Mouse (Mus musculus) liver, embryonic 14.5 days (tissue): ENCODE measurements at regions not wholly inside any gene's neighbourhood (a gene's known extent, or its start where the extent isn't known, plus 50 kb on each side); places are given as distances from the start of the nearest gene placed in this dataset.

Source experiments
- ATAC-seq: fragments of 200-750 bp; cut with Nextera tagmentation; 2 replicates; pipeline ENCODE4 v1.8.0; 2017; ENCODE audit warnings: moderate number of reproducible peaks, mild to moderate bottlenecking, moderate library complexity; ENCODE audit not compliant: insufficient read depth
- DNase-seq, 3 experiments: peaks; one replicate each; pipeline ENCODE4 v3.0.0-alpha.2; 2012 to 2013; ENCODE audit warnings: low read depth in 3 of 3, low spot score in 3 of 3
- H3K27ac ChIP-seq: fragments of 300-500 bp; sonication (generic); 2 replicates; pipeline ENCODE4 v1.5.1; 2014; ENCODE audit warnings: moderate library complexity, mild to moderate bottlenecking, control low read depth, inconsistent platforms
- H3K27me3 ChIP-seq: fragments of 300-500 bp; sonication (generic); 2 replicates; pipeline ENCODE4 v1.6.1; 2014; ENCODE audit warnings: mild to moderate bottlenecking, low read length, moderate library complexity; ENCODE audit not compliant: control insufficient read depth, insufficient read depth
- H3K36me3 ChIP-seq: fragments of 300-500 bp; sonication (generic); replicated peaks from 2 replicates; pipeline ENCODE4 v1.6.1; 2014; ENCODE audit warnings: low read depth; ENCODE audit not compliant: control insufficient read depth, insufficient read depth
- H3K4me1 ChIP-seq, 2 experiments: fragments of 200-500 bp in 1 of 2; fragments of 300-500 bp in 1 of 2; sonication (generic) in 1 of 2; replicated peaks; 2 replicates each; pipeline ENCODE4 v1.6.1; 2012 to 2014; ENCODE audit warnings: antibody characterized with exemption in 1 of 2, inconsistent platforms in 1 of 2, low read length in 1 of 2; ENCODE audit not compliant: control insufficient read depth in 2 of 2, insufficient read depth in 2 of 2
- H3K4me2 ChIP-seq: fragments of 300-500 bp; sonication (generic); 2 replicates; pipeline ENCODE4 v1.6.1; 2014; ENCODE audit warnings: low read depth, mild to moderate bottlenecking, control low read depth, moderate library complexity
- H3K4me3 ChIP-seq, 2 experiments: fragments of 200-500 bp in 1 of 2; fragments of 300-500 bp in 1 of 2; sonication (generic) in 1 of 2; 2 replicates each; pipeline ENCODE4 v1.5.1; 2012 to 2014; ENCODE audit warnings: low read depth in 2 of 2, low read length in 2 of 2, mild to moderate bottlenecking in 2 of 2, control low read depth in 1 of 2, inconsistent platforms in 1 of 2, moderate library complexity in 1 of 2; ENCODE audit not compliant: insufficient read depth in 1 of 2
- H3K9ac ChIP-seq: fragments of 300-500 bp; sonication (generic); replicated peaks from 2 replicates; pipeline ENCODE4 v1.6.1; 2014; ENCODE audit warnings: mild to moderate bottlenecking, control low read depth, moderate library complexity
- H3K9me3 ChIP-seq: fragments of 300-500 bp; sonication (generic); 2 replicates; pipeline ENCODE4 v1.6.1; 2016; ENCODE audit warnings: low read length, mixed read lengths; ENCODE audit not compliant: control insufficient read depth
- CTCF ChIP-seq: IDR thresholded peaks from 2 replicates; pipeline ENCODE4 v1.5.1; 2016; ENCODE audit warnings: antibody characterized with exemption, low read depth, control low read depth
- EP300 ChIP-seq: IDR thresholded peaks from 2 replicates; pipeline ENCODE4 v1.6.1; 2016; ENCODE audit warnings: antibody characterized with exemption, low read depth
- WGBS: fragments of 180-500 bp; shearing (Covaris S2); extraction: QIAGEN DNeasy Blood & Tissue Kit; methylation state at CpG from one replicate; pipeline ENCODE4 v1.1.7; 2014; ENCODE audit not compliant: insufficient replicate concordance; 5-methylcytosine and 5-hydroxymethylcytosine counted together

DNA sequence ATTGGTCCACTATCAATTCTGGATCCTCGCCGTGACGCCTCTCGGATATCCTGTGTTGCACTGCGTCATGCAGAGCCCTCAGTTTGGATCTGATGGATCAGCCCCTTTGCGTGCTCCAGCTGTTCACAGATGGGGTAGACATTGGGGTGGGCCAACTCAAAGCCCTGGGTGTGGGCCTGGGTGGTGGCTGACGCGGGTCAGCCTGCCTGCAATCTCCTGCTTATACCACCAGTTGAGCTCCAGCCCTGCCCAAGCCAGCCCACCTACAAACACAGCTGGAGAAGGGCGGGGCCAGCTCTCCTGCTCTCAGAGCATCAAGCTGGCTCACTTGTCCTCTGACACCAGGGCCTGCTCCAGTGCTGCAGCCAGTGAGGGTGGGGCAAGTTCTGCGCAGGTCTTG lies 73.1 kb downstream of the Rps15a start:
- Histone ChIP-seq H3K4me1 (no peaks in the 10 kb centered on the region), H3K9me3 (no peaks in the 10 kb centered on the region), H3K27me3 (no peaks in the 10 kb centered on the region), H3K4me2 (no peak overlapping the region), H3K36me3 (no peaks in the 10 kb centered on the region), H3K9ac (no peak overlapping the region), H3K27ac (no peak overlapping the region), H3K4me3 (no peak overlapping the region)
- DNase-seq (no peak), ATAC-seq (no peak)
- TF ChIP-seq EP300, result no peak
- no peak for TF ChIP-seq CTCF
- 55% methylated on average over 10 of the region's 10 CpGs for WGBS

DNA sequence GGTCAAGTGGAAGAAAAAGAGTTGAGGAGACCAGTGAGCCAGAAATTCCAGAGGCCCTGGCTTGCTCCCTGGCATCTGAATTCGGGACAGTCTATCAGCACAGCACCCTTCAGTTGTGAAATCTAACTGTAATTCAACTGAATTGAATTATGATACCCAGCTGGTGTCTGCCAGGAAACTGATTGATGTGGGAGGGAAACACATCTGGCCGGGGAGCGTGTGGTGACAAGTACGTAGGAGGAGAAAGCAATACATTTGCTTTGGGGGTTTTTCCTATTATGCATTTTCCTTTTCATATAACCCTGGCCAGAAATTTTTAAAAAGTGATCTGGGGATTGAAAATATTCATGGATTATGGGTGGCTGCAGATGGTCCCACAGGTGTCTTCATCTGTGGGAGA lies 76.1 kb downstream of the Rps15a start:
- Histone ChIP-seq H3K4me2 (no peak overlapping the region), H3K4me1 (no peaks in the 10 kb centered on the region), H3K9me3 (no peaks in the 10 kb centered on the region), H3K27ac (no peak overlapping the region), H3K4me3 (no peak overlapping the region), H3K36me3 (no peaks in the 10 kb centered on the region), H3K9ac (no peak overlapping the region), H3K27me3 (no peaks in the 10 kb centered on the region)
- WGBS, result 76% methylated on average over 4 of the region's 4 CpGs
- ATAC-seq, result no peak
- DNase-seq, result no peak
- TF ChIP-seq EP300, result no peak
- TF ChIP-seq CTCF, result no peak

DNA sequence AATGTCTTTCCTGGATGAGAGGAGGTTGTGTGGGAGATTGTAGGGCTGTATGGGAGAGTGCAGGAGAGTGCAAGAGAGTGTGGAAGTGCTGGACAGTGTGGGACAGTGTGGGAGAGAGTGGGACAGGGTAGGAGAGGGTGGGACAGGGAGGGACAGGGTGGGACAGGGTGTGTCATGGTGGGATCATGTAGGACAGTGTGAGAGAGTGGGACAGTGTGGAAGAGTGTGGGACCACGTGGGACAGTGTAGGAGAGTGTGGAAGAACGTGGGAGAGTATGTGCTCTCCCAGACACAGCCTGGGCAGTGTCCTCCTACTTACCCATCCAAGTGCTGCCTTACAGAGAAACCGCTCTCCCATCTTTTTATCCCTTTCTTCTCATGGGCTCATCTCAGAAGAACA lies 78.9 kb downstream of the Rps15a start:
- H3K9me3 ChIP-seq, result no peaks in the 10 kb centered on the region
- no peak overlapping the region for H3K9ac ChIP-seq
- no peaks in the 10 kb centered on the region for H3K4me1 ChIP-seq
- DNase-seq, result no peak
- no peak overlapping the region for H3K27ac ChIP-seq
- ATAC-seq, result no peak
- no peaks in the 10 kb centered on the region for H3K36me3 ChIP-seq
- WGBS, result 41% methylated on average over 3 of the region's 3 CpGs
- no peak overlapping the region for H3K4me2 ChIP-seq
- TF ChIP-seq EP300, result no peak
- TF ChIP-seq CTCF, result no peak
- no peaks in the 10 kb centered on the region for H3K27me3 ChIP-seq
- H3K4me3 ChIP-seq, result no peak overlapping the region

DNA sequence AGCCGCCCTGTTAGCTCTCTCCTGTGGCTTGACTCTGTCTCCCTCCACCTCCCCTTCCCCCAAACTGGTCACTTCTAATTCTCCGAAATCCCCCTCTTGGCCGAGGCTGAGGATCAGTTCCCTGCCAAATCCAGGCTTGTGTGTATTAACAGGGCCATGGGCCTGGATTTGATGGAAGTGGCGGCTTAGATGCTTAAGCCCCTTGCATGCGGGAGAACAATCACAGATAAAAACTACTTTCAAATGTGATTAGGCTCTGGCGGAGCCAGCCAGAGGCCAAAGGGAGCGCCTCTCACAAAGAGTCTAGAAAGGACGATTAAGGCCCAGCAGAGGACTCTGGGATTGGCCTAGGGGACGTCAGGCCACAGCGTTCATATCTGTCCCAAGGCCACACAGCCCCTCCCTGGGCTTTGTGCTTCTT lies 89.9 kb downstream of the Rps15a start:
- ATAC-seq (no peak), DNase-seq (no peak)
- Histone ChIP-seq H3K27me3 (no peaks in the 10 kb centered on the region), H3K9me3 (no peaks in the 10 kb centered on the region), H3K36me3 (no peaks in the 10 kb centered on the region), H3K4me1 (no peaks in the 10 kb centered on the region), H3K27ac (no peak overlapping the region), H3K4me3 (no peak overlapping the region), H3K9ac (no peak overlapping the region), H3K4me2 (no peak overlapping the region)
- 21% methylated on average over 10 of the region's 10 CpGs for WGBS
- no peak for TF ChIP-seq CTCF
- TF ChIP-seq EP300, result no peak

DNA sequence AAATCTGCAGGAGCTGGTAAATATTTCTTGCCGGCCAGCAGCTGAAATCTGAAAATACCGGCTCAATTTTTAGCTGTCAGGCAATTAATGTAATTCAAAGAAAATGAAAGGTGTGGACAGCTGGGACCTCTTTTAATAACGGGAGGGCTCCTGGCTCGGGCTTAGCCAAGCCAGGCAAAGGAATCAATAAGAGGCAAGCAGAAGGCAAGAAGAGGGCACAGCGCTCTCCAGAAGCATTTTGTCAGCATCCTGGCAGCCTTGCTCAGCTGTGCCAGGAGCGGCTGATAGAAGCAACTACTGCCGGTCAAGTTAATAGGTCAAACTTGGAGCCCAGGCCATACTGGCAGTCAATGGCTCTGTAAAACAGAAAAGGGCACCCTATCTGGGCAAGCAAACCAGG lies 111.4 kb downstream of the Rps15a start:
- Histone ChIP-seq H3K4me3 (no peak overlapping the region), H3K4me1 (no peaks in the 10 kb centered on the region), H3K36me3 (no peaks in the 10 kb centered on the region), H3K9ac (no peak overlapping the region), H3K27me3 (no peaks in the 10 kb centered on the region), H3K4me2 (no peak overlapping the region), H3K9me3 (no peaks in the 10 kb centered on the region), H3K27ac (no peak overlapping the region)
- no peak for DNase-seq
- TF ChIP-seq EP300 (no peak), CTCF (no peak)
- ATAC-seq, result no peak
- 61% methylated on average over 7 of the region's 7 CpGs for WGBS

DNA sequence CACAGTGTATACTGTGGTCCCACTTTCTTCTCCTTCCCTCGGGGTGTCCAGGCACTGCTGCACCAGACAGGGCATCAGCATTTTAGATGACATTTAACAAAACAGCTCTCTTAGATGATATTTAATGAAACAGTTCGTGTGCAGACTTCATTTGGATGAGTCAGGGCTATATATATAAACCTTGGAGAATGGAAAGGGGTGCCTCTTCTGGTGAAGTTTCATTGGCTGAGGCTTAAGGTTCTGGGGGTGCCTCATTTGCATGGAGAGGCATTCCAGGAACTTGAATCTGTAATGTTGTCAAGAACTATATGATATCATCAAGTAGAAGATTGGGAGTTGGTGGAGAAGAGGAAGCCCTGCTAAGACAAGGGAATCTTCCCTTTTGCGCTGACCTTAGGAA lies 114.1 kb downstream of the Rps15a start:
- whole genome bisulfite sequencing, result 52% methylated on average over 3 of the region's 3 CpGs
- H3K4me3 ChIP-seq, result no peak overlapping the region
- no peaks in the 10 kb centered on the region for H3K9me3 ChIP-seq
- DNase-seq (no peak), ATAC-seq (no peak)
- TF ChIP-seq EP300 (no peak), CTCF (no peak)
- no peak overlapping the region for H3K9ac ChIP-seq
- H3K4me1 ChIP-seq, result no peaks in the 10 kb centered on the region
- H3K4me2 ChIP-seq, result no peak overlapping the region
- no peak overlapping the region for H3K27ac ChIP-seq
- H3K36me3 ChIP-seq, result no peaks in the 10 kb centered on the region
- no peaks in the 10 kb centered on the region for H3K27me3 ChIP-seq
